Mouse (Mus musculus) mouse trophoblast stem cell (cell line): ENCODE measurements around the gene Nicn1.
"Not testable (repeated sequence)": the region's sequence is repeated elsewhere in the genome, so short reads cannot be mapped to it uniquely, and the experiment has no call there.

Experiments
- in situ Hi-C, 2 experiments: fragments of 300-500 bp; cut with MseI, MboI; formaldehyde crosslinking; loops; 2 replicates in 1 of 2; 3 replicates in 1 of 2; pipeline ENCODE4 v1.15.1; 2025

Nicn1 gene

GRCm38 (mm10) chr9:108278697-108279450 lies 11.4 kb upstream of the Nicn1 start:
- in situ Hi-C loops: no loop called here

- in situ Hi-C loops: no loop called here
Observed at GRCm38 (mm10) chr9:108280071-108280828, 10.0 kb upstream of the Nicn1 start.

- in situ Hi-C loops: no loop called here
Observed at GRCm38 (mm10) chr9:108284410-108284809, 5.8 kb upstream of the Nicn1 start.

DNA sequence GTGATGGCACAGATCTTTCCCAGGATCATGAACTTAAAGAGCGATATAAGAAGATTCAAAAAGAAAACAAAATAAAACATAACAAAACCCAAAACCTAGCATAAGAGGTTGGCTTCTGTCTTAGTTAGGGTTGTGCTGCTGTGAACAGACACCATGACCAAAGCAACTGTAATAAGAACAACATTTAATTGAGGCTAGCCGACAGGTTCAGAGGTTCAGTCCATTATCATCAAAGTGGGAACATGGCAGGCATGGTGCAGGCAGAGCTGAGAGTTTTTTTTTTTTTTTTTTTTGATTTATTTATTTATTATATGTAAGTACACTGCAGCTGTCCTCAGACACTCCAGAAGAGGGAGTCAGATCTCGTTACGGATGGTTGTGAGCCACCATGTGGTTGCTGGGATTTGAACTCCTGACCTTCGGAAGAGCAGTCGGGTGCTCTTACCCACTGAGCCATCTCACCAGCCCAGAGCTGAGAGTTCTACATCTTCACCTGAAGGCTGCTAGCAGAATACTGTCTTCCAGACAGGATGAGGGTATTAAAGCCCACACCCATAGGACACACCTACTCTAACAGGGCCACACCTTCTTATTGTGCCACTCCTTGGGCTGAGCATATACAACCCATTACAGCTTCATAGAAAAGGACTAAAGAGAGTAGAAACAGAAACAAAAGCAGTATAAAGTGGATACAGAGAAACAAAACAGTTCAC lies 2.5 kb upstream of the Nicn1 start:
- in situ Hi-C loops: not testable (repeated sequence)

- in situ Hi-C loops: no loop called here
Observed at GRCm38 (mm10) chr9:108289347-108289746, 882 bp upstream of the Nicn1 start.

DNA sequence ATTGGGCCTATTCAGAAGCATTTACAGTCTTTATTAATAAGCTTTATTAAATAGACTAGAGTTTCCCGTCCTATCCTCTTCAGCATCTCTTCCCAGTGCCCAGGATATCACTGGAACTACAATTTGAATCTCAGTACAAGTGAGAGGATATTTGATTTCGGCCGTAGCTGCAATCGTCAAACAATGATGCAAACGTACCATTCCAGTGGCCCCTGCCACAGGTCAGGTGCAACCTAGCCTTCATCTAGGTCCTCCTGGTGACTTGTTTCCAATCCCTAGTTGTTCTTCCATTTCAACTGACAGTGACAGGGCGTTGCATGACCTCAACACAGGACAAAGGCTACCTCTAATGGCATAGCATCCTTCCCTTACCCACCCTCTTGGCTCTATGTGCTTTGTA lies 544 bp downstream of the Nicn1 start:
- in situ Hi-C loops: no loop called here

- in situ Hi-C loops: no loop called here
Observed at GRCm38 (mm10) chr9:108296453-108297355, 6.5 kb downstream of the Nicn1 start, which contains the start of gene Amt. Gene Amt (plus strand): TSS chr9:108296853.

GRCm38 (mm10) chr9:108301853-108302252 lies 11.6 kb downstream of the Nicn1 start:
- in situ Hi-C loops: no loop called here

DNA sequence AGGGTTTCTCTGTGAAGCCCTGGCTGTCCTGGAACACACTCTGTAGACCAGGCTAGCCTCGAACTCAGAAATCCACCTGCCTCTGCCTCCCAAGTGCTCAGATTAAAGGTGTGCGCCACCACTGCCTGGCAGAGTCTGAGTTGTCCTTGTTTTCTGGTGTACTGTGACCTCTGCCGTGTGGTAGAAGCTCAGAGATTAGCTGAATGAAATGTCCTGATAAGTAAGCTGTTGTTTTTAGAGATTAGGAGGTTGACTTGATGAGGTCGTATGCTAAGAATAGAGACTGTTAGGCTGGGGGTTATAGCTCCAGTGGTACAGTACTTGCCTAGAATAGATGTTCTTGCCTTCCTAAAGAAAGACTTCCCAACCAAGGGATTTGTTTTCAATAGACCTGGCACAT lies 14.5 kb downstream of the Nicn1 start:
- in situ Hi-C loops: no loop called here

GRCm38 (mm10) chr9:108305170-108305569 lies 14.9 kb downstream of the Nicn1 start:
- in situ Hi-C loops: no loop called here

- in situ Hi-C loops: no loop called here
Observed at GRCm38 (mm10) chr9:108305629-108306520, 15.6 kb downstream of the Nicn1 start, which contains the start of the genes Rhoa and Tcta. Gene Rhoa (plus strand): TSS chr9:108306129. Gene Tcta (minus strand): TSS chr9:108306160.

- in situ Hi-C loops: no loop called here
Observed at GRCm38 (mm10) chr9:108306571-108306980, 16.3 kb downstream of the Nicn1 start.

- in situ Hi-C loops: no loop called here
Observed at GRCm38 (mm10) chr9:108307021-108307807, 17.0 kb downstream of the Nicn1 start.

DNA sequence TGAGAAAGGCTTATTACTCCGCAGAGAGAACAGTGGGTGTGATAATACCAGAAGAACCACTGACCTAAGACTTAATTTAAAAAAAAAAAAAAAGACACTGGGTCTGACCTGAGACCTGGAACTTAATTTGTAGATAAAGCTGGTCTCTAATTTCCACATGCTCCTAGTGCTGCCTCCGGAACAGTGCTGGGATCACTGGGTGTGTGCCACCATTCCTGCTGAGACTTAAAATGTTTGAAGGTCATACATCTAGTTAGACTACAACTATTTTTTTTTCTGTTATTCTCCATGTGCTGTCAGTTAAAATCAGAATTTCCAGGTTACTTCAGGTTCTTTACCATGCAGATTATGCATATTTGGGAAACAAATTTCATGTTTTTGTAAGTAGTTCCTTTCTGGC lies 17.9 kb downstream of the Nicn1 start:
- in situ Hi-C loops: no loop called here

GRCm38 (mm10) chr9:108317572-108317971 lies 27.3 kb downstream of the Nicn1 start:
- in situ Hi-C loops: no loop called here

DNA sequence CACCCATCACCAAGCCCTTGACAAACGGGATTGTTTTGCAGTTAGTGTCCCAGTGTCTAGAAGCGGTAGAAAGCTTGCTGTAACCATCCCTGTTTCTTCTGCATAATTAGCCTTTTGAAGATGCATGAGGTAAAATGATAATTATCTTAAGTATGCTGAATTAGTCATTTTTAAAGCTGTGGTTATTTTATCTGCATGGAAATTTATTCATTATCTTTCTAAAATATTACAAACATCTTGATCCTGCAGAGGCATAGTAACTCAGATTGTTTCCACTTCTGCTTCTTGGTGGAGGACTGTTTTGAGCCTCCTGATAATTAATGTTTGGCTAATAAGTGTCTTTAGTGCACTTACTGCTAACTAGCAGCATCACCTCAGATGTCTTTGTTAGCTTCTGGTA lies 28.2 kb downstream of the Nicn1 start:
- in situ Hi-C loops: no loop called here

- in situ Hi-C loops: not testable (repeated sequence)
Observed at GRCm38 (mm10) chr9:108322054-108322453, 31.8 kb downstream of the Nicn1 start.

GRCm38 (mm10) chr9:108324784-108325183 lies 34.6 kb downstream of the Nicn1 start:
- in situ Hi-C loops: no loop called here

DNA sequence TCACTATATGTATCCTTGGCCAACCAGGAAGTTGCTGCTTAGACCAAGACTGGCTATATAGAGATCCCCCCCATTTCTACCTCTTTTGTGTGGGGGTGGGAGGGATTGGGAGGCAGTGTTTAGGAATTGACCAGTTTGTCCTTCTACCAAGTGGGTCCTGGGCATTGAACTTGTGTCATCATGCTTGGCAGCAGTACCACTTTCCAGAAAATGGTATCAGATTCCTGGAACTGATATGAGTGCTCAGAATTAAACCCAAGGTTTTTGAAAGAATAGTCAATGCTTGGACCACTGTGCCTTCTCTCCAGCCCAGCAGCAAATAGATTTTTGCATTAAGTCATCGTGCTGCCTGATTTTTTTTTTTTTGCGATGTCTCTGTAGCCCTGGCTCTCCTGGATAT lies 35.6 kb downstream of the Nicn1 start:
- in situ Hi-C loops: no loop called here
